Mouse (Mus musculus) E14TG2a.4 (cell line): ENCODE results near the gene Ucn3.

ENCODE experiments used
- H3K27me3 ChIP-seq: 2 replicates; pipeline ENCODE4 v1.6.1; 2014; ENCODE audit warnings: low read length, control low read depth; ENCODE audit not compliant: insufficient read depth
- H3K36me3 ChIP-seq: 2 replicates; pipeline ENCODE4 v1.6.1; 2014; ENCODE audit warnings: low read length, control low read depth; ENCODE audit not compliant: insufficient read depth
- H3K4me1 ChIP-seq: replicated peaks from 2 replicates; pipeline ENCODE4 v1.6.1; 2014; ENCODE audit warnings: low read depth, low read length, control low read depth
- H3K4me3 ChIP-seq: replicated peaks from 2 replicates; pipeline ENCODE4 v1.5.1; 2014; ENCODE audit warnings: mild to moderate bottlenecking, low read length
- H3K9me3 ChIP-seq: 2 replicates; pipeline ENCODE4 v1.6.1; 2014; ENCODE audit warnings: low read length, control low read depth
- CTCF ChIP-seq: conservative IDR thresholded peaks from 2 replicates; pipeline ENCODE4 v1.5.1; 2014; ENCODE audit warnings: low read length
- NANOG ChIP-seq: IDR thresholded peaks from 2 replicates; pipeline ENCODE4 v1.6.1; 2014; ENCODE audit warnings: borderline replicate concordance, low read length, mixed read lengths
- POU5F1 ChIP-seq: IDR thresholded peaks from 2 replicates; pipeline ENCODE4 v1.6.1; 2014; ENCODE audit warnings: low read length, borderline replicate concordance

The Ucn3 gene

DNA sequence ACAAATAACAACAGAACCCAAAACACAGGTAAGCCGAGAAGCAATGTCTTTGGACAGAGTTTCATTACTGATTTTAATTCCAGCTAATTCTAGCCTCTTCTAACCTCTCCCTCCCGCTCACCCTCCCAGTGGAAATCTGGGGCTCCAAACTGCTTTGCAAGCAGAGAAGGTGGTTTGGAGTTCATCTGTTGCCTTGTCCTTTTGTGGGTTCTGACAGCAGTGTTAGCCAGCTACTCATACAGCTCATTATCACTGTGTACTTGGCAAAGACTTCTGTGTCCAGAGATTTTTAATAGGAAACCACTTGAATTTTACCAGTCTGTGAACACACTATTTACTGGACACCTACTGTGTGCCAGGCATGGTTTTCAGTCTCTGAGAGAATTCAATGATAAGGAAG, at the start of gene Ucn3:
Ucn3 (minus strand) TSS at position 101 of the 400 bp plus-strand sequence.
- H3K4me1 ChIP-seq, result no peaks in the 10 kb centered on the region
- H3K4me3 ChIP-seq, result no peak within 1 kb of the TSS
- H3K27me3 ChIP-seq, result no peaks in the 10 kb centered on the region
- no peaks in the 10 kb centered on the region for H3K9me3 ChIP-seq
- H3K36me3 ChIP-seq, result no peaks in the 10 kb centered on the region
- TF ChIP-seq NANOG, result no peak
- TF ChIP-seq POU5F1, result no peak
- no peak for TF ChIP-seq CTCF

- H3K27me3 ChIP-seq, result no peaks in the 10 kb centered on the region
- no peaks in the 10 kb centered on the region for H3K9me3 ChIP-seq
- no peak for TF ChIP-seq NANOG
- TF ChIP-seq CTCF, result no peak
- TF ChIP-seq POU5F1, result no peak
- H3K4me3 ChIP-seq, result no peak overlapping the region
- H3K36me3 ChIP-seq, result no peaks in the 10 kb centered on the region
- no peaks in the 10 kb centered on the region for H3K4me1 ChIP-seq
These were observed 46.9 kb upstream of the Ucn3 start for GRCm38 (mm10) chr13:3992081-3992480.

- peaks cover 7% of the 10 kb centered on the region for H3K9me3 ChIP-seq
- no peak overlapping the region for H3K4me3 ChIP-seq
- TF ChIP-seq NANOG, result no peak
- TF ChIP-seq CTCF, result no peak
- TF ChIP-seq POU5F1, result no peak
- H3K27me3 ChIP-seq, result no peaks in the 10 kb centered on the region
- H3K36me3 ChIP-seq, result no peaks in the 10 kb centered on the region
- H3K4me1 ChIP-seq, result no peaks in the 10 kb centered on the region
These were observed 23.7 kb upstream of the Ucn3 start for GRCm38 (mm10) chr13:3968849-3969248.

DNA sequence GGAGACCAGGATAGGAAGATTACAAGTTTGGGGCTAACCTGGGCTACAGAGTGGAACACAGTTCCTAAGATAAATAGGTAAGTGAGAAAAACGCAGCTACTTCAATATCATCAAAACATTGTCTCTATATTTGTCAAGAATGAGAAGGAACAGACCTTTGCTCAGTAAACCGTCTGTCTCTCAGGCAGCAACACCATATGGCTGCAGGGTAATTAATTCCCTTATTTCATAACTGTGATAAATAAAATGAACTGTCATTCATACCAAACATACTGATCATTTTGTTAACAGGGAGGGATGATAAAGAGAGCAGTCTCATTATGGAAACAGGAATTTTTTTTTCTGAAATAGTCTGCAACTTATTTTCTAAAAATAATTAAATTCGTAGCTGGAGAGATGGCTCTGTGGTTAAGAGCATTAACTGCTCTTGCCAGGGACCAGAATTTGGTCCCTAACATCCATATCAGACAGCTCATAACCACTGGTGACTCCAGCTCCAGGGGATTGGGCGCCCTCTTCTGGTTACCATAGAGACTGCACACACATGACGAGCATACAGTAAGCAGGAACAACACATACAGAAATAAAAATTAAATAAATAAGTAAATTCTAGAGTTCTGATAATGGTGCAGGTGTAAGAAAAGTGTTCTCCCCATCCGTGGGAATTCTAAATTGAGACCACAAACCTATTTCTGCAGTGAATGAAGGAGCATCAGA, 6.2 kb upstream of the Ucn3 start:
- Histone ChIP-seq H3K4me1 (no peaks in the 10 kb centered on the region), H3K9me3 (0 out of 2 replicates have a peak, but pooled peaks cover 4% of the 10 kb centered on the region), H3K27me3 (no peaks in the 10 kb centered on the region), H3K36me3 (no peaks in the 10 kb centered on the region), H3K4me3 (no peak overlapping the region)
- TF ChIP-seq NANOG, result no peak
- TF ChIP-seq CTCF, result peak; percentile 84

GRCm38 (mm10) chr13:3949477-3949876, 4.3 kb upstream of the Ucn3 start:
- 0 out of 2 replicates have a peak, but pooled peaks cover 2% of the 10 kb centered on the region for H3K9me3 ChIP-seq
- TF ChIP-seq POU5F1 (no peak), CTCF (peak; percentile 21)

DNA sequence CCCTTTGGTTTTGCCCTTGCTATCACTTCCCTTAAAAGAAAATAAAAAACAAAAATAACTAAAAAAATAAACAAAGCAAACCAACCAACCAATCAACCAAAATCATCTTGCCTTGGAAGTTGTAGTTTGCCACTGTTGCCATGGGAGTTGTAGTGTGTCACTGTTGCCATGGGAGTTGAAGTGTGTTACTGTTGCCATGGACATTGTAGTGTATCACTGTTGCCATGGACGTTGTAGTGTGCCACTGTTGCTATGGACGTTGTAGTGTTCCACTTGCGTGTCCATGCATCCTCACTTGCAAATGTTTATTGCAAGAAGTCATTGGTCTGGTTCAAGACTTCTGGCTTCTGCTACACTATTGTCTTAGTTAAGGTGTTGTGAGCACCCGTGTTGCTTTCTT, 2.1 kb upstream of the Ucn3 start:
- no peak for TF ChIP-seq CTCF
- TF ChIP-seq NANOG, result no peak
- no peak for TF ChIP-seq POU5F1
- no peaks in the 10 kb centered on the region for H3K4me1 ChIP-seq
- no peaks in the 10 kb centered on the region for H3K9me3 ChIP-seq
- no peaks in the 10 kb centered on the region for H3K36me3 ChIP-seq
- no peaks in the 10 kb centered on the region for H3K27me3 ChIP-seq
- H3K4me3 ChIP-seq, result no peak overlapping the region

More at GRCm38 (mm10) chr13:3949477-3949876, 4.3 kb upstream of the Ucn3 start:
- no peaks in the 10 kb centered on the region for H3K36me3 ChIP-seq
- H3K4me1 ChIP-seq, result no peaks in the 10 kb centered on the region
- no peak overlapping the region for H3K4me3 ChIP-seq
- H3K27me3 ChIP-seq, result no peaks in the 10 kb centered on the region

DNA sequence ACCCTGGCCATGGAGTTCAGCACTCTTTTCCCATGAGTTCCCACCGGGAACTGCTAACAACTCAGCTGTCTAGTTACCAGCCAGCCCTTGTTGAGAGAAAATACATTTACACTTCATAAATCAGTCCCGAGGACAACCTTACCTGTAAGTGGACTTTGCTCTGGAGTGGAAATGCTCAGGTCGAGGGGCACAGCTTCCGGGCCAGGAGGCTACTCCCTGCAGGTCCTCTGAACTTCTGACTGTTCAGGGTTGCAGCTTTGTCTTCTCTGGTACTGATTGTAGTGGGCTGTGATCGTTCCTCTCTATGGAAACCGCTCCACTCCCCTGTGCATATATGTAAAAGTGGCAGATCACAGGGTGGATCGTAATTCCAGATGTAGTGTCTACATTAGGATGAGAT, 450 bp downstream of the Ucn3 start:
- Histone ChIP-seq H3K36me3 (no peaks in the 10 kb centered on the region), H3K4me3 (no peak overlapping the region), H3K9me3 (no peaks in the 10 kb centered on the region), H3K27me3 (no peaks in the 10 kb centered on the region), H3K4me1 (no peaks in the 10 kb centered on the region)
- TF ChIP-seq NANOG (no peak), POU5F1 (no peak), CTCF (no peak)

DNA sequence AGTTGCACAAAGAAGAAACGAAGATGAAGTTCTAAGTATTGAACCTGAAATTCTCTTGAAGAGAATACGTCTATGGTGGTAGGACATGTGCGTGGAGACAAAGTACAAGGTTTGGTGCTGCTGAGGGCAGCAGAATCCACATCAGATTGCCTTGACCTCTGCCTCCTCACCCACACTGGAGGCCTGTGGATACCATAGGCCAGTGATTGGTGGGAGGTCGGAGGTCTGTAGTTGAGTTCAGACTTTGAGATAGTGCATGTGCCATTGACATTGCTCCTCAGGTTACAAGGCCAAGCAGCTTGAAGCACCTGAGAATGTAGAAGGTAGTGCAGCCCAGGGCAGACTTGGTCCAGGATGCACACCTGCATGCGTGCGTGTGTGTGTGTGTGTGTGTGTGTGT, 19.1 kb downstream of the Ucn3 start:
- Histone ChIP-seq H3K4me3 (no peak overlapping the region), H3K9me3 (no peaks in the 10 kb centered on the region), H3K36me3 (no peaks in the 10 kb centered on the region), H3K27me3 (peaks cover 2% of the 10 kb centered on the region; the same call in 1 of the 2 replicates), H3K4me1 (no peaks in the 10 kb centered on the region)
- TF ChIP-seq POU5F1, result no peak

- Histone ChIP-seq H3K36me3 (no peaks in the 10 kb centered on the region), H3K4me1 (no peaks in the 10 kb centered on the region), H3K4me3 (no peak overlapping the region), H3K27me3 (peaks cover 2% of the 10 kb centered on the region; the same call in 1 of the 2 replicates), H3K9me3 (no peaks in the 10 kb centered on the region)
- TF ChIP-seq NANOG, result no peak
- no peak for TF ChIP-seq CTCF
- no peak for TF ChIP-seq POU5F1
These were observed 19.5 kb downstream of the Ucn3 start for GRCm38 (mm10) chr13:3925632-3926031.
